Mouse (Mus musculus): ENCODE results near the gene Fam213a. TPM values are rescaled to one million over a fixed set of nuclear protein-coding genes. Genes with fewer than 3 reads are reported as not detected.

The Fam213a gene
- total RNA-seq, 1 experiment from 2014 or later, result 26.4 TPM

DNA sequence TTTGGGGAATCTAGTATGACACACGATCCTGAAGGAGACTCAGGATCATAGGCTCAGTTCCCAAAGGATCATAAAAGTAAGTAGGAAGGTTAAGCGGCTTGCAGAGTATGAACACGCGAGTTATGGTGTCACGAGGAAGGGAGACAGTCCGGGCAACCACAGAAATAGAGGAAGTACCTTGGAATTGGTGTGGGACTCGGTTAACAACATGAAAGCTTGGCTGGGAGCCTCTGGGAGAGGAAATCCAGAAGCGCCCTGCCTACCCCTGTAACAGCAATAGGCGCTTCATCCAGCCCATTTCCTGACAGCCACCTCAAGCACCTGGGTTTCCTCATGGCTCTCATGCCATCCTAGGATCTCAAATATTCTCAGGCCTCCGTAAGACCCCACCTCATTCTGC, 7.3 kb downstream of the Fam213a start:
- ATAC-seq (replicated peaks; ENCODE audit: low read depth, poor library complexity, severe bottlenecking), result peak; percentile 66

GRCm38 (mm10) chr14:41005716-41006115, 7.9 kb downstream of the Fam213a start:
- no peak for ATAC-seq (replicated peaks; ENCODE audit: low read depth, poor library complexity, severe bottlenecking)

GRCm38 (mm10) chr14:41004201-41005141, 9.1 kb downstream of the Fam213a start:
- ATAC-seq (replicated peaks; ENCODE audit: low read depth, poor library complexity, severe bottlenecking), result no peak

GRCm38 (mm10) chr14:41001576-41001975, 12.0 kb downstream of the Fam213a start:
- no peak for ATAC-seq (replicated peaks; ENCODE audit: low read depth, poor library complexity, severe bottlenecking)

DNA sequence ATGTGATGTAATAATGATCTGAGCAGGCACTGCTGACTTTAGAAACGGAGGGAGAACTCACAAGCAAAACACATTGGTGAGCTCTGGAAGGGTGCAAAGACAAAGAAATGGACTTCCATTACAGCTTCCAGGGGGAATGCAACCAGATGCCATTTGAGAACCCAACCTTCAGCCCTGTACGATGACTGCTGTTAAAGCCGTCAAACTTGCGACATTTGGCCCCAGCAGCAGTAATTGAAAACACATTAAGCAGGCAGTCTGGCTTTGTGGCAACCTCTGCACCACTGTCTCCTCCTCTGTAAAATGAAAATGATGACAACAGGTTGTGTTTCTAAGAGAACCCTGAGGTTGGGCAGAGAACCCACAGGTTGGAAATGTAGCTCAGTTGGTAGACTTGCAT, 12.8 kb downstream of the Fam213a start:
- ATAC-seq (replicated peaks; ENCODE audit: low read depth, poor library complexity, severe bottlenecking), result no peak

DNA sequence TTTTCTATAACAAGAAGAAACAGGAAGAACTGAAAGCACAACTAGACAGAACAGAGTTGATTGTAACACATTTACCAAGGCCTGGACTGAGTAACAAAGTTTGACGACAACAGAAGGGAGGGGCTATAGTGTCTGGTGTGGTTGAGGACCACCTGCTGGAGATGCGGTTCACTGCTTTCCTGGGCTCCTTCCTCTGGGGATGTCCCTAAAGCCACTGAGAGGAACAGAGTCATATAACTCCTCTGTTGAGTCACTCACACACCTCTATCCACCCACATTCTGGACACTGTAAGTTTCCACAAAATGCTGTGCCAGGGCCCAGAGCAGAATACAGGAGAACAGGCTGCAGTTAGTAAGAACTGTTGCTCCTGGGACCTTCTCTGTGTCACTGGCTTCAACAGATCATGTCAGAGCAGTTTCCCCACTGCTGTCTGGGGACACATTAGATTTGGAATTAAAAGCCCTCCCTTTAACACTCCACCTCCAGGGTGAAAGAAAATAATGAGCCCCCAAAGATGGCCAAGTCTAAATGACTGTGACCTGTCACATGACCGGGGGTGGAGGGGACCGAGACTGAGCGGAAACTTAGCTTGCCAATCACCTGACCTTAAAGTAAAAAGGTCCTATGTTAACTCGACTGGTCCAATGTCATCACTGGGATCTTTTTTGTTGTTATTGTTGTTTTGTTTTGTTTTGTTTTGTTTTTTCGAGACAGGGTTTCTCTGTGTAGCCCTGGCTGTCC, 13.5 kb downstream of the Fam213a start:
- peak; percentile 72 for ATAC-seq (replicated peaks; ENCODE audit: low read depth, poor library complexity, severe bottlenecking)

GRCm38 (mm10) chr14:40996171-40996570, 17.4 kb downstream of the Fam213a start:
- no peak for ATAC-seq (replicated peaks; ENCODE audit: low read depth, poor library complexity, severe bottlenecking)

DNA sequence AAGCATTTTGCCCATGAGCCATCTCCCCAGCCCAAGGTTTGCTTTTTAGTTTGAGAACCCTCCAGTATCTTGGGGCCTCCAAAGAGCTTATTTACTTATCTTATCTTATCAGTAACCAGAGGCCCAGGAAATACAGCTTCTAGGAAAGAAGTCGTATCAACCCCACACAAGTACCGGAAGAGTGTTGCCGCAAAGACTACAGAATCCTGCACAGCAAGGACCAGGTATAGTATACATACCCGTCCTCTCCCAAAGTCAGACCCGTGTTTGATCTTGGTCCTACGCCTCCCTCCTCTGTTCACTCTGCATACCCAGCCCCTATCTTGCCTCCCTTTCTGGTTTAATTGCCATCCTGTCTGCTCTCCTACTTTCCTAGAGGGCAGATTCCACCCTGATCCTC, 21.1 kb downstream of the Fam213a start:
- peak; percentile 47; the same call in 1 of the 2 replicates for ATAC-seq (replicated peaks; ENCODE audit: low read depth, poor library complexity, severe bottlenecking)

DNA sequence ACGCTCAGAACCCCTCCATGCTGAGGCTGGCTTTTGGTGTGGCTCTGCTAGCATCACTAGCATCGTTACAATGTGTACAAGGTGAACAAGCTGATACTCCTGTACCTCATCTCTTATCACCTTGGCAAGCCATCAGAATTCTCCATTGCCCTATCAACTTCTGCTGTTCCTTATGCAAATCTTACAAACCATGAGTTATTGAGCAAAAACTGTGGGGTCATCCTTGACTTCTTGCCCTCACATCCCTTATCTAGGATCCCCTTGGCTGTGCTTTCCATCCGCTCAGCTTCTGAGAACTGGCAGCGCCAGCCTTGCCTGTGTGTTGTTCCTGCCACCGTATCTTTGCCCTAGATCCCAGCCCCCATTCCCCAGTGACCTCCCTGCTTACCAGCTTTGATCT, 24.8 kb downstream of the Fam213a start:
- ATAC-seq (replicated peaks; ENCODE audit: low read depth, poor library complexity, severe bottlenecking), result peak; percentile 52; the same call in 1 of the 2 replicates

DNA sequence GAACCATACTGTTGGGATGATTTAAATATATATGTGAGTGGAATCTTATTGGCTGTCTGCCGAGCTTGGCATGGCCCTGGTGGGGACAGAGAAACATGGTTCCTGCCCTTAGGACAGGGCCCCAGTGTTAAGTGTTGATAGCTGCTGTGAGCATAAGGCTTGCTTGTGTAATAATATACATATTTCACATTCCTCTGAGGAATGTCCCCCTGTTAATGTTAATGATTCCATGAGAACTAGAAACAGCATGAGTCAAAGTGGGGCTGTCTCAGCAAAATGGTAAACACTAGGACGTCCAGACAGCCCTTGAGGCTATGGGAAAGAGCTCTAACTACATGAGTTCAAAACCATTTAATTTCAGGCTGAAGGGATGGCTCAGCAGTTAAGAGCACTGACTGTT, 26.4 kb downstream of the Fam213a start:
- no peak for ATAC-seq (replicated peaks; ENCODE audit: low read depth, poor library complexity, severe bottlenecking)

- ATAC-seq (replicated peaks; ENCODE audit: low read depth, poor library complexity, severe bottlenecking), result 0 out of 2 replicates have a peak, but pooled peaks have one; percentile 29
Observed at GRCm38 (mm10) chr14:40985635-40986034, 28.0 kb downstream of the Fam213a start.

DNA sequence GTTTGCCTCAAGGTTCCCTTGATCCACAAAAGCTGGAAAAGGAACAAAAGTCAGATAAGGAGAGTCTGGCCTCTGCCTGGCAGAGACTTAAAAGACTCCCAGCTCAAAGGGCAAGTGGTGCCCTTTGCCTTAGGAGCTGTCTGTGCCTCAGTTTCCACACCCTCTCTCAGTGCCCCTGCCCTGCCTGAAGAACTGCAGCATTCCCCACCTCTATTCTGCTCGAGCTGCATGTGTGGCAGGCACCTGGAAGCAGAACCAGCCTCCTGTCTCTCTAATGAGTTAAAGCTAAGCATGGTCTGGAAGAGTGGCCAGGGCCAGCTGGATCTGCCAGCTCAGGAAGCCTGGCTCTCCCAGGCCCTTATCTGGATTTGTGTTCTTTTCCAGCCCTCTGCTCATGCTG, 33.9 kb downstream of the Fam213a start:
- no peak for ATAC-seq (replicated peaks; ENCODE audit: low read depth, poor library complexity, severe bottlenecking)

GRCm38 (mm10) chr14:40979002-40979401, 34.6 kb downstream of the Fam213a start:
- peak; percentile 87 for ATAC-seq (replicated peaks; ENCODE audit: low read depth, poor library complexity, severe bottlenecking)

DNA sequence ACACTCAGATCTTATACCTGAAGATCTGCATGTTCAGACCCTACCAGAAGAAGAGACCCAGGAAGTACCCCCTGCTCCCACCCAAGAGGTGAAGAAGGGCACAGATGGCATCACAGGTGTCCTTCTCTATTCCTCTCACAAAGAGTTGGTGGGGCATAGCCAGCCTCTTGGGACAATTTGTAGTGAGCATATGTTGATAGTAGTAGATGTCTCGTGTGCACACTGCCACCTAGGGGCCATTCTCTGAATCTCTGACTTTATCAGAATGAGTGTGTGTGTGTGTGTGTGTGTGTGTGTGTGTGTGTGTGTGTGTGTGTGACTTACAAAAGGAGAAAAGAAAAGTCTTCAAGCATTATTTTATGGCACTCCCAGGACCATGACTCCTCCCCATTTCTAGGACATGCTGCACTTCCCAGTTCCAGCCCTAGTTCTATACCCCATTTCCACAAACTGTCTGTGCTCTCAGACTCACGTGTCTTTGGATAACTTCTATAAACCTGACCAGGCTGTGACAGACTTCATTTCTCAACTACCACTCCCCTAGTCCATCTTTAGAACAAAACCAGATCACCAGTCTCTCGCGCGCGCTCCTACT, 38.4 kb downstream of the Fam213a start:
- ATAC-seq (replicated peaks; ENCODE audit: low read depth, poor library complexity, severe bottlenecking), result peak; percentile 88

DNA sequence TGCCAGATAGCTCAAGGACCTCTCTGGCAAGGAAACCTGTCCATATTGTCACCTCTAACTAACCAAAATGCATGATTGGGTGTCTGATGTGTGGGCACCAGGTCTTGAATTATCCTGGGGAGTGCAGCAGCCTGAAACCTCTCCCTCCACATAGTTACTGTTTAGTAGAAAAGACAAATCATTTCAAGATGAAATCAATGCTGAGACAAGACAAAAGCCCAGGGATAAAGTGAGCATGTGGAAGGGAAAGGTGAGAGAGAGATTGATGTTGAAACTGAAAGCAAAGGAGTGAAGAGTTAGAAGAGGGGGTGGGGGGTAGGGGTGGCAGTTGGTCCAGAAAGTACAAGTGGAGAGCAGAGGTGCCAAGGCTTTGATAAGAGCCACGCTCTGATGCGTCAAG, 45.5 kb downstream of the Fam213a start:
- no peak for ATAC-seq (replicated peaks; ENCODE audit: low read depth, poor library complexity, severe bottlenecking)

GRCm38 (mm10) chr14:40967598-40967900, 46.0 kb downstream of the Fam213a start:
- ATAC-seq (replicated peaks; ENCODE audit: low read depth, poor library complexity, severe bottlenecking), result no peak

GRCm38 (mm10) chr14:40966862-40967597, 46.6 kb downstream of the Fam213a start:
- ATAC-seq (replicated peaks; ENCODE audit: low read depth, poor library complexity, severe bottlenecking), result peak; percentile 80

- no peak for ATAC-seq (replicated peaks; ENCODE audit: low read depth, poor library complexity, severe bottlenecking)
Observed at GRCm38 (mm10) chr14:40966392-40966861, 47.2 kb downstream of the Fam213a start, which contains the start of gene Tspan14. TSS of gene Tspan14 (minus strand) at chr14:40966807.

GRCm38 (mm10) chr14:40965507-40966356, 47.9 kb downstream of the Fam213a start:
- peak; percentile 36 for ATAC-seq (replicated peaks; ENCODE audit: low read depth, poor library complexity, severe bottlenecking)
